Mouse (Mus musculus) liver, embryonic 14.5 days (tissue): Measurements from ENCODE around the gene Pon2.

Experiments
- CTCF ChIP-seq: IDR thresholded peaks from 2 replicates; pipeline ENCODE4 v1.5.1; 2016; ENCODE audit warnings: antibody characterized with exemption, low read depth, control low read depth
- EP300 ChIP-seq: IDR thresholded peaks from 2 replicates; pipeline ENCODE4 v1.6.1; 2016; ENCODE audit warnings: antibody characterized with exemption, low read depth

- TF ChIP-seq CTCF = no peak
- TF ChIP-seq EP300 = no peak
These were observed 2.2 kb downstream of the Pon2 start for GRCm38 (mm10) chr6:5296067-5296466.
